Mouse (Mus musculus): Measurements from ENCODE around the gene Atp8b5.

DNA sequence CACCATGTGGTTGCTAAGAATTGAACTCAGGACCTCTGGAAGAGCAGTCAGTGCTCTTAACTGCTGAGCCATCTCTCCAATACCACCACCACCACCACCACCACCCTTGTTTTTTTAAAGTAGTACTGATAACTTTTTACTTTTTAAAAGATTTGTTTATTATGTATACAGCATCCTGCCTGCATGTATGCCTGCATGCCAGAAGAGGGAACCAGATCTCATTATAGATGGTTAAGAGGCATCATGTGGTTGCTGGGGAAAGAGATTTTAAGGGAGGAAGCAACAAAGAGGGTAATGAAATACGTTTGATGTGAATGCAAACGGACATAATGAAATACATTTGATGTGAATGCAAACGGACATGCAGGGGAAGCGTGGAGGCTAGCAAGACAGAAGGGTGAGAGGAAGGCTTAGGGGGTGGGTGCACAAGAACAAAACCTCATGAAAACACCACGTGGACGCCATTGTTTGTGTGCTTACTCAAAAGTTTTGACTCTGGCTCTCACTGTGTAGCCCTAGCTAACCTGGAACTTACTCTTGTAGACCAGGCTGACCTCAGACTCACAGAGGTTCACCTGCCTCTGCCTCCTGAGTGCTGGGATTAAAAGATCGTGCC lies 74.4 kb downstream of the Atp8b5 start:
- TF ChIP-seq TAL1 (IDR thresholded peaks at IDR 0.05; ENCODE audit: low read length), result no peak
- TF ChIP-seq GATA1 (IDR thresholded peaks at IDR 0.05; ENCODE audit: low read length), result no peak

Measured in erythroblast, embryonic 14.5 days (primary cell).